Mouse (Mus musculus): ENCODE measurements around the gene Smc2. TPM values are rescaled to one million over a fixed set of nuclear protein-coding genes. Genes with fewer than 3 reads are reported as not detected.

Smc2 gene
- polyA plus RNA-seq, 1 experiment, result 3.1 TPM

- TF ChIP-seq TCF3 (IDR thresholded peaks at IDR 0.05; ENCODE audit: insufficient read length, low read depth), result no peak
- TF ChIP-seq REST (IDR thresholded peaks at IDR 0.05; ENCODE audit: insufficient read depth, insufficient read length), result no peak
- no peak for TF ChIP-seq MYOD1 (IDR thresholded peaks at IDR 0.05; ENCODE audit: control insufficient read depth in 1 of 3, insufficient read length in 2 of 3, low read depth in 2 of 3)
- no peak for TF ChIP-seq CEBPB (IDR thresholded peaks at IDR 0.05; ENCODE audit: insufficient read depth, poor library complexity, severe bottlenecking)
- TF ChIP-seq USF1 (IDR thresholded peaks at IDR 0.05; ENCODE audit: low read depth), result no peak
- TF ChIP-seq POLR2A (IDR thresholded peaks at IDR 0.05; ENCODE audit: insufficient read length, low read depth), result no peak
- no peak for TF ChIP-seq TCF12 (IDR thresholded peaks at IDR 0.05; ENCODE audit: insufficient read depth, poor library complexity, severe bottlenecking)
- no peak for TF ChIP-seq MYOG (IDR thresholded peaks at IDR 0.05; ENCODE audit: control insufficient read depth in 1 of 3, insufficient read depth in 1 of 3, insufficient read length in 2 of 3, low read depth in 2 of 3)
- H3K4me3 ChIP-seq, result no peak overlapping the region
- no peak overlapping the region for H3ac ChIP-seq (ENCODE audit: control insufficient read depth, insufficient read length)
These were observed 91.6 kb downstream of the Smc2 start for GRCm38 (mm10) chr4:52530636-52531035.

More at GRCm38 (mm10) chr4:52530636-52531035, 91.6 kb downstream of the Smc2 start:
- Histone ChIP-seq H3K36me3 (ENCODE audit: control insufficient read depth, insufficient read depth) (no peaks in the 10 kb centered on the region), H3K27me3 (ENCODE audit: control insufficient read depth, insufficient read depth, insufficient read length) (no peaks in the 10 kb centered on the region), H3K79me2 (ENCODE audit: control insufficient read depth, insufficient read depth) (no peaks in the 10 kb centered on the region), H3K4me2 (ENCODE audit: low read depth) (no peak overlapping the region)

Other genes starting within 250 kb of the Smc2 start
- gene Vma21-ps, start 58.0 kb downstream of the Smc2 start, polyA plus RNA-seq (2012; fragmentation: generic; extraction: Trizol), result 4.3 TPM
- gene Toporsl, start 157.0 kb downstream of the Smc2 start, polyA plus RNA-seq (2012; fragmentation: generic; extraction: Trizol), result not detected

All from myocyte (in vitro differentiated cells).